27 mouse cellular contexts compared by ENCODE assay signal in genomic region chr13:78602861-78603211, GRCm38 (mm10).
DNase-seq lines count a peak whose midpoint lies in the region; ATAC-seq and TF ChIP-seq lines count a peak whose summit lies in the region.
"Had no signal": no experiment of that assay in that cellular context is flagged by ENCODE, and none has a peak within 500 bp of the region (broad histone marks: within the 10 kb centered on the region; RNA-seq: fewer than 3 reads in every experiment).

No protein-coding gene starts in this region.

- H3K27me3 ChIP-seq in hindbrain, embryonic 16.5 days (replicated peaks; ENCODE audit: control insufficient read depth, insufficient read depth, low read length), result no peaks in the 10 kb centered on the region
- no peaks in the 10 kb centered on the region for H3K27me3 ChIP-seq in hindbrain, embryonic 10.5 days (ENCODE audit: insufficient read depth, poor library complexity, severe bottlenecking)
- H3K27me3 ChIP-seq in forebrain, embryonic 15.5 days, result no peaks in the 10 kb centered on the region
- H3K27me3 ChIP-seq in neural tube, embryonic 13.5 days, result no peaks in the 10 kb centered on the region
- H3K27me3 ChIP-seq: CH12.LX; embryonic facial prominence, embryonic 15.5 days; heart, embryonic 13.5 days; kidney, embryonic 15.5 days; limb, embryonic 13.5 days; liver, embryonic 12.5 days; midbrain, embryonic 13.5 days had no signal

- TF ChIP-seq POLR2A in brain, embryonic 14.5 days (IDR thresholded peaks at IDR 0.05; ENCODE audit: borderline replicate concordance, extremely low read depth, insufficient read depth, insufficient read length, poor library complexity, severe bottlenecking), result no peak

- H3K4me3 ChIP-seq in hindbrain, embryonic 16.5 days (ENCODE audit: low read length), result no peak overlapping the region
- no peak overlapping the region for H3K4me3 ChIP-seq in hindbrain, embryonic 10.5 days
- H3K4me3 ChIP-seq in forebrain, embryonic 15.5 days, result no peak overlapping the region
- H3K4me3 ChIP-seq in neural tube, embryonic 13.5 days, result no peak overlapping the region
- H3K4me3 ChIP-seq: embryonic facial prominence, embryonic 10.5 days; embryonic facial prominence, embryonic 15.5 days; heart, adult 2 months; heart, embryonic 13.5 days; kidney, embryonic 15.5 days; limb, embryonic 13.5 days; liver, embryonic 12.5 days; midbrain, embryonic 13.5 days had no signal

- TF ChIP-seq CTCF in brain, embryonic 14.5 days (IDR thresholded peaks at IDR 0.05; ENCODE audit: borderline replicate concordance, extremely low read depth, insufficient read depth, insufficient read length), result no peak

- no peak overlapping the region for H3K4me2 ChIP-seq in hindbrain, embryonic 16.5 days (ENCODE audit: low read length)
- H3K4me2 ChIP-seq in forebrain, embryonic 15.5 days (replicated peaks), result no peak overlapping the region
- no peak overlapping the region for H3K4me2 ChIP-seq in neural tube, embryonic 13.5 days
- H3K4me2 ChIP-seq: embryonic facial prominence, embryonic 15.5 days; heart, embryonic 13.5 days; kidney, embryonic 15.5 days; limb, embryonic 13.5 days; liver, embryonic 12.5 days; midbrain, embryonic 13.5 days had no signal

- peak; percentile 20; the same call in 1 of the 2 replicates for ATAC-seq in hindbrain, embryonic 16.5 days
- peak; percentile 39; the same call in 1 of the 2 replicates for ATAC-seq in forebrain, embryonic 15.5 days (replicated peaks)
- peak; percentile 55; the same call in 1 of the 2 replicates for ATAC-seq in neural tube, embryonic 13.5 days (ENCODE audit: low read depth)
- ATAC-seq: liver, embryonic 12.5 days; liver, postnatal 0 days had no signal

- no peak for DNase-seq in hindbrain, embryonic 10.5 days (ENCODE audit: low spot score)
- peak; percentile 39 for DNase-seq in brain, embryonic 14.5 days (ENCODE audit: low read depth)
- DNase-seq in kidney, postnatal 4 days, result no peak
- DNase-seq in testis, postnatal 10 days (ENCODE audit: low spot score), result no peak
- DNase-seq: adrenal gland, adult 8-10 months; cerebellum, adult 8-10 months; cerebellum, postnatal 25 days; heart, adult 2 months; heart, postnatal 10 days; kidney, adult 18-20 months; kidney, postnatal 36 days; liver, postnatal 0 days; lung, postnatal 4 days; right cerebral cortex, adult 18-20 months; spleen, adult 18-20 months; thymus, postnatal 4 days had no signal

- no peaks in the 10 kb centered on the region for H3K9me3 ChIP-seq in hindbrain, embryonic 16.5 days (ENCODE audit: control insufficient read depth, low read length)
- H3K9me3 ChIP-seq in hindbrain, embryonic 10.5 days, result no peaks in the 10 kb centered on the region
- H3K9me3 ChIP-seq in forebrain, embryonic 15.5 days, result no peaks in the 10 kb centered on the region
- H3K9me3 ChIP-seq in neural tube, embryonic 13.5 days, result no peaks in the 10 kb centered on the region
- H3K9me3 ChIP-seq: embryonic facial prominence, embryonic 10.5 days; embryonic facial prominence, embryonic 15.5 days; heart, embryonic 13.5 days; kidney, embryonic 15.5 days; limb, embryonic 13.5 days; liver, embryonic 12.5 days; midbrain, embryonic 13.5 days had no signal

- no peak overlapping the region for H3K9ac ChIP-seq in hindbrain, embryonic 16.5 days (ENCODE audit: low read depth, low read length)
- no peak overlapping the region for H3K9ac ChIP-seq in forebrain, embryonic 15.5 days (replicated peaks)
- no peak overlapping the region for H3K9ac ChIP-seq in neural tube, embryonic 13.5 days
- H3K9ac ChIP-seq: embryonic facial prominence, embryonic 15.5 days; heart, embryonic 13.5 days; kidney, embryonic 15.5 days; limb, embryonic 13.5 days; liver, embryonic 12.5 days; liver, postnatal 0 days; midbrain, embryonic 13.5 days had no signal

- no peak overlapping the region for H3K27ac ChIP-seq in hindbrain, embryonic 16.5 days (ENCODE audit: low read depth, low read length)
- H3K27ac ChIP-seq in hindbrain, embryonic 10.5 days, result no peak overlapping the region
- H3K27ac ChIP-seq in forebrain, embryonic 15.5 days (replicated peaks), result peak overlapping the region; percentile 66
- H3K27ac ChIP-seq in neural tube, embryonic 13.5 days (replicated peaks), result no peak overlapping the region
- H3K27ac ChIP-seq: embryonic facial prominence, embryonic 10.5 days; embryonic facial prominence, embryonic 15.5 days; heart, adult 2 months; heart, embryonic 13.5 days; kidney, embryonic 15.5 days; limb, embryonic 13.5 days; liver, embryonic 12.5 days had no signal

- 90% methylated on average over 1 of the region's 1 CpGs for WGBS in hindbrain, embryonic 16.5 days
- WGBS in hindbrain, embryonic 10.5 days, result 90% methylated on average over 1 of the region's 1 CpGs
- 68% methylated on average over 1 of the region's 1 CpGs for WGBS in forebrain, embryonic 15.5 days
- WGBS in neural tube, embryonic 13.5 days, result 85% methylated on average over 1 of the region's 1 CpGs

- no peaks in the 10 kb centered on the region; the same call in 1 of the 2 replicates for H3K4me1 ChIP-seq in hindbrain, embryonic 16.5 days (ENCODE audit: control insufficient read depth, insufficient read depth, low read depth, low read length)
- H3K4me1 ChIP-seq in hindbrain, embryonic 10.5 days (replicated peaks), result 0 out of 2 replicates have a peak, but pooled peaks cover 6% of the 10 kb centered on the region
- H3K4me1 ChIP-seq in forebrain, embryonic 15.5 days, result peaks cover 17% of the 10 kb centered on the region
- peaks cover 20% of the 10 kb centered on the region for H3K4me1 ChIP-seq in neural tube, embryonic 13.5 days (replicated peaks)
- H3K4me1 ChIP-seq: embryonic facial prominence, embryonic 15.5 days; heart, embryonic 13.5 days; liver, embryonic 12.5 days had no signal

- no peaks in the 10 kb centered on the region for H3K36me3 ChIP-seq in hindbrain, embryonic 16.5 days (ENCODE audit: control insufficient read depth, insufficient read depth, low read length)
- H3K36me3 ChIP-seq in hindbrain, embryonic 10.5 days, result no peaks in the 10 kb centered on the region
- H3K36me3 ChIP-seq in forebrain, embryonic 15.5 days, result no peaks in the 10 kb centered on the region
- no peaks in the 10 kb centered on the region for H3K36me3 ChIP-seq in neural tube, embryonic 13.5 days
- H3K36me3 ChIP-seq: embryonic facial prominence, embryonic 10.5 days; embryonic facial prominence, embryonic 15.5 days; heart, embryonic 13.5 days; kidney, embryonic 15.5 days; limb, embryonic 13.5 days; liver, embryonic 12.5 days; midbrain, embryonic 13.5 days had no signal
